Mouse (Mus musculus): ENCODE data around the gene Prokr1.
A peak's percentile ranks its signal among the peaks of the same experiment; 100 is the strongest.

The Prokr1 gene

DNA sequence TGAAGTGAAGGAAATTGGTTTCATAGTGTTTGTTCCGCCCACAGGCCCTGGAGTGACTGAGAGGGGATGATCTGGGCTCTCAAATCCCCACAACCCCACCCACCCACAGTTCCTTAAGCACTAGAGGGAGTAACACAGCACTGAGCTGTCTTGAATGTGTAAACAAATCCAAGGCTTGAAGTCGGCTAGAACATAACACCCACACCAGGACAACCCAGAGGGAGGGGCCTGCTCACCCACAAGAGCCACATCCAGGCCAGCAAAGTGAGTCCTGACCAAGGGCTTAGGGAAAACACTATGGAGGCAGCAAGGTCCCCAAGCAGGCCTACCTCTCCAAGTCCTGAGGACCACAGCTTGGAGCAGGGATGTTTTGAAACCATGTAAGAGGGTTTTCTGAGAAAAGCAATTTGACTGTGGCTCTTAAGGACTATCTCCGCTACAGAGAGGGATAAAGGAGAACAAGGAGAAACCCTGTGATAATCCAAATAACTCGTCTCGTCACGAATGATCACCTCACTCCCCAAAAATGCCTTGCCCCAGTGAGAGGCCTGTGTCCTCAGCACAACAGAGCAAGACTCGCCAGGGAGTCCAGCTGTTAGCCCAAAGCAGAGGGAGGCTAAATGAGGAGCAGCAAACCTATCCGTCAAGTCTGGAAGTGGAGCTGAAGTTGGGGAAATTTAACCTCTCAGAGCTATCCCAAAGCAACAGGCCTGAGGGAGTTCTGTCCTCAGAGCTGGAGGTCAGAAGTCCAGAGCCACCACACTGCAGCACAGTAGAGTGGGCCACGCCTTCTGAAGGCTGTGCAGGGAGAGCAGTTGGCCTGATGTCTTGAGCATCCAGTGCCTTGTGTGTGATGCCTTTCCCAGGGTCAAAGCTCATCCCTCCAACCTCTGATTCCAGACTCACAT lies 22.6 kb downstream of the Prokr1 start:
- DNase-seq: no peak

DNA sequence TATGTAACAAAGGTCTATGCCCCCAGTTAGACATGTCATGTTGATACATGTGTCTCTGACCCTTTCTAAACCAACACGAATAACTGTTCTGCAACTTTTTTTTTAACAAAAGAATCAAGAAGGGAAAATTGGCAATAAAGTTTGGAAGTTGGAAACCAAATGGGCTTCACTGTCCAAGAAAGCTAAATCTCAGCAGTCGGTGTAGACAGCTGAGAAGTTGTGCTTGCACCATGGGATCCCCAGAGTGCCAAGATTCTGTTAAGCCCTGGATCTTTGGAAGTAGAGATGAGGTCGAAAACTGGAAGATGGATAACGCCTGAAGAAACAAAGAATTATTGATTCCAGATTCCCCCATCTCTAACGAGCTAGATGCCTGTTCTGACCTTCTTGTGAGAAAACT lies 25.4 kb downstream of the Prokr1 start:
- no peak for DNase-seq

DNA sequence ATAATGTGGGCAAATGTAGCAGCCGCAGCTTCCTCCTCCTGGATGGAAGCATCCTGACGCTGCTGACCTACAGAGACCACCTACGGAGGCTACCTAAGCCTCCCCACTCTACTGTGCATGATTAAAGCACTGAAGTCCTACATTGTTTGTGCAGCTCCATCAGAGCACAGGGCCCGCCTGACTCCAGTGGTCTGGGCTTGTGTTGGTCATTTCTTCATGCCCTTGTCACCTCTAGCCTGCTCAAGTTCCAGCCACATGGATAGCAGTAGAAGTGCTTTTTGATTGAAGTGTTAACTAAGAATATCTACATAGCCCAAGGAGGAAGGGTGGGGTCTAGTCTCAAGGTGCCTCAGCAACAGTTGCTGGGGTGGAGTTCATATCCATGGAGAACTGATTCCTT lies 26.2 kb downstream of the Prokr1 start:
- no peak for DNase-seq

DNA sequence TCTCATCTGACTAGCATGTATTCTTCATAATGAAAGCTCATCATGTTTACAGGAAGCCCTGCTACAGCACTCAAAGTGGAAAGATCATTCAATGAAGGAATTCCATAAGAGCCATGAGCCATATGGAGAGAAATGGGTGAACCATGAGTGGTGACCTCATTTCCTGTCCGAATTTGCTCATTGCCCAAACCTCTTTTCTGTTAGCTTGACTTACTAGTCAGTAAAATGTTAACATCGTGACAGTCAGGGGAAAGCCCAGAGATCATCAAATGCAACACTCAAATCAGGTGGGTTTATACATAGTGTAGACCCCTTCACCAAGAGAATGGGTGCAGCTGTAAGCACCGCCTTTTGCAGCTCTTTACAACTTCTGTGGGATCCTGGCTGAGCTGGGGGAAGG lies 36.8 kb downstream of the Prokr1 start:
- no peak for DNase-seq

DNA sequence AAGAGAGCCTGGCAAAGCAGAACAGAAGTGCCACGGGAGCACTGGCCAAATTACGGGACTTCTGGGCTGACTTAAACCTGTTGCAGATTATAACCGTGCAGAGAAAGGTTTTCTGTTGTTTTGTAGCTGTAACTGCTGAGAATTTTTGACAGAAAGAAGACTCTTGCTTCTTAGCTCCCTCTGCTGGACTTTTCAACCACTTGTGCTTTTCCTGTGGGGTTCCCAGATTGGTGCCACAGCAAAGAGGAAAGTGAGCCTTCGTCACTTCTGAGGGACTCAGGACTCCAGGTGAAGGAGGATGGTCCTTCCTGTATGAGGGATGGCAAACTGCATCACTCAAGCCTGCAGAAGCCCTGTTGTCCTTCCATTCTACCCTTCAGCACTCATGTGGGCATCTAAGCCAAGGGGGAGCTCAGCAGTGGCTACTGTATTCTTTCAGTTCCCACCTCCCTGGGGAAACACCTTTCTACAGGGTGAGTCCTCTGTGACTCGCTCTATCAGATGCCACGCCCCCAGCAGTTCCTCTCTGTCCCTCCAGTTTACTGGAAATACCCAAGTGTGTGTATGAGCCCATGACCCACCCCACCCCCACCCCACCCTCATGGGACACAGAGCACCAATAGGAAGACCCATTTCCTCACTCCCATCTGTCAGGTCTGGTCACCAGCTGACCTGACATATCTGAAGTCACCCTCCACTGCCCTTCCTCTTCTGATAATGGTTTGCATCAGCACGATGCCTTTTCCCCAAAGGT lies 38.3 kb downstream of the Prokr1 start:
- DNase-seq: no peak

DNA sequence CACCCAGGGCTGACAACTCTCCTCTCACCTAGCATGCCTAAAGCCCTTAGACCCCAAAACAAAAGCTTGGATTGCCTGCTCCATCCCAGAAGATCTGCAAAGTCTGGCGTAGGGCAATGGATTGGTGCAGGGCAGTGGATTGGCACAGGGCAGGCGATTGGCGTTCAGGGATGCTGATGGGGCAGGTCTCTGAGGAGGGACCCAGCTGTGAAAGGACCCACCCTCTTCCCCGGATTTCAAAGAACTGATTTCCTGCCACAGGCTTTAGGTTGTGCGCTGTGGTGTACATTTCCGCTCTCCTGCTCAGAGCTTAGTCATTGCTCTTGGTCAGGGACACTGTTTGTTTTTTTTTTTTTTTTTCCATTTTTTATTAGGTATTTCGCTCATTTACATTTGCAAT lies 42.7 kb downstream of the Prokr1 start:
- DNase-seq: no peak

DNA sequence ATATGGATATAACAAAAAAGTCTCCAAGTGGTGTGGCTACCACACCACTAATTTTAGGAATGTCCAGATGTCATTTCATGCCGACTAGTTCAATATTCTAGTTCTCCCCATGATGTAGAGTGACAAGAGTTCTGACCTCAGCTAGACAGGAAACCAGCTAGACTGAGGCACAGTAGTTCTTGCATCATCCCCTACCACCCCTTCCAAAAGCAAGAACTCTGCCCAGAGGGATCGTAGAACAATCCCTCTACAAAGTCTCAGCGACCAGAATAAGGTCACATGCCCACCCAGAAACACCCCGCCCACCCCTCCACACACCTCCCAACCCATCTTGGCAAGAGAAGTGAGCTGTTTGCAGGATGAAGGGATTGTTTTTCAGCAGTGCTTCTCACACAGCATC lies 43.1 kb downstream of the Prokr1 start:
- DNase-seq: no peak

DNA sequence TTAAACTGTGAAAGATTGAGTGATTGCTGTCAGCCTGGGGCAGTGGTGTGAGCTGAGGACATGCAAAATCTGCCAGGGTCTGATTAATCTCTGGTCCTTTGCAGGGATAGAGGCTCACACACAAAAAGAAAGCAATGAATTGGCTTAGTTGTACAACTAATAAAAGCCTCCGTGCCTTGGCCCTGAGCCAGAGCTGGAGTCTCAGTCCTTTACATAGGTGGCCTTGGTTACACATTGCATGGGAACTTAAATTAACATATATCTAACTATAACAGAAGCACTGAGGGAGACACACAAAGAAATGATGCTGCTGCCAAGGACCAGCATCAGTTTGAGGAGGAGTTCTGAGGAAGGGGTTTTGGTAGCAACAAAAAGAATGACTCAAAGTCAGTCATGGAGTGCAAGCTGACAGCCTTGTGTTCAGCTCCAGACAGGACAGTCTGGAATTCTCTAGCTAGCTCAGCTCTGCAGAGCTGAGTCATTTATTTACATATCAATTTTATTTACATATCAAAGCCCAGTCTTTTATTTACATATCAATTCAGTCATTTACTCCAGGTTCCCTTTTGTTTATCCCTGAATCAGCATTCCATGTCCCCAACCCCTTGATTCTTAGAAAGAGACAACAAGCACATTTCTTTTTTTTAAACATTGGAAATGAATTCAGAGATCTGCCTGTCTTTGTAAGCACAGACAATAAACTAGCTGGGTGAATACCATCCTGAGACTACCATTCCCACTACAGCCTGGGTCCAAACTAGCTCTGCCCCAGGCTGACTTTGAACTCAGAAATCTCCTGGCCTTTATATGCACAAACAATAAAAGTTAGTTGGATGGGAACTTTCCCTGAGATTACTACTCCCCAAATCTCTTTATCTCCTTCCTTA lies 45.0 kb downstream of the Prokr1 start:
- DNase-seq: no peak

DNA sequence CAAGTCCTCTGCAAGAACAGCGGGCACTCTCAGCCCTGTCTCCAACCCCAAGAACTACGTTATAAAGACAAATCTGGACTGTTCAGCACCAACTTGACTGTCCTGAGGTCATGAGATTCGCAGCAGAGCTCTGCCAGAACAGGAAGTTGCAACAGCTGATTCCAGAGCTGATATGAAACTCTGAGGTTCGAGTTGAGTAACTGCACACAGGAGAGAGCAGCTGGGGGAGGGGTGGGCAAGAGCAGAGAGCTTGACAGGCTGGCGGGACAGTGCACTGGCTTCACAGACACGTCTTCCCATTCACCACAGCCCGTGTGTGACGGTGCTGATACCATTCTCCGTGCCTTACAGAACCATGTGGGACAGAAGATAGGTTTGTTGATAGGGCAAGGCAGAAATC lies 48.5 kb downstream of the Prokr1 start:
- DNase-seq: peak; percentile 51

DNA sequence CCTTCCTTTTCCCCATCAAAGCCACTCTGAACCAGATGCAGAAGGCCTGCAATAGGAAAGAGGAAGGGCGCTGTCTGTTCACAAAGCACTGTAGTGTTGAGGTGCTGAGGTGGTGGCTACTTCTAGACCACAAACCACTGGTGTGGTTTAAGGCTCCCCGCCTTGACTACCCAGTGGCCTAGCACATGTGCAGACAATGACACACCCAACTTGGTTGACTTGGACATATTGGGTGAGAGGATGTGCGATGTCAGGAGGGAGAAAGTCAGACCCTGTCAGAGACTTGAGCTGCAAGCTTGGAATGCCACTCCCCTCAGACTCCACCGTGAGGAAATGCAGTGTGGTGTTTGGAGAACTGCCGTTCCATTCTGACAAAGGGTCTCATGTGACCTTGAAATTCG lies 49.4 kb downstream of the Prokr1 start:
- DNase-seq: no peak

DNA sequence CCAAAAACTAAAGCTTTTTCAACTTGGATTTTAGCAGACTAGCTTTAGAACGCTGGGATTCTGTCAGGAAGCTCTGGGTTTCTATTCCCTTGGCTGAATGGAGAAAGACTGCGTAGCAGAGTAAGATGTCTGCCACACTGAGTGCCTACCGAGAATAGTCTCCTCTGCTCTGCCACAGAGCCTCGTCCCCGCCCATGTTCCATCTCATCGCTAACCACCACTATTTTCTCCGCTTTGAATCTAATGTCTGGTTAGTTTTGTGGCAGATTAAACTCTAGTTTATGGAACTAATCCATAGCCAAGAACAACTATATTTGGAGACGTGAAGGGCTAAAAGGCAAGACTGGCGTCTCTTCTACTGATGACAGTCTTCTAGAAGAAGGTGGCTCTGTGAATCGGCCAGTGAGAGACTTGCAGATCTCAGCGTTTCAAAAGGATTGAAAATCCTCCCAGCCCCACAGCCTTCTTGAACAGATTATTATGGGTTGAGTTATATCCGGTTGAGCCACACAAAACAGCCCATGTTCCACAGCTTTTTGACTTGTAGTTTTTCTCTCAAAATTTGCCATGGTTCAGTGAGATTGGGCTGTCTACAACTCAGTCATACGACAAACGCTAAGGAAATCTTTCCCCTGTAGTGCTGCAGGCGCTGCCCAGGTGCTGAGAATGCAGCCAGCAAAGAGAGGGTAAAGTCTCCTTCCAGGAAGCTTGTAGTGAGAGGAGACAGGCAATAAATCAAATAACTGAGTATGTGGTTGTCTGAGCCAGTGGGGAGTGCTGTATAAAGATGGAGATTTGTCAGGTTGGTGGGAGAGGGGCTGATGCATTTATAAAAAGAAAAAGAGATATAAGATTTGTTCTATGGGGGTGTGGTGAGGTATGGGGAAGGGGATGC lies 51.9 kb downstream of the Prokr1 start:
- DNase-seq: peak; percentile 36

DNA sequence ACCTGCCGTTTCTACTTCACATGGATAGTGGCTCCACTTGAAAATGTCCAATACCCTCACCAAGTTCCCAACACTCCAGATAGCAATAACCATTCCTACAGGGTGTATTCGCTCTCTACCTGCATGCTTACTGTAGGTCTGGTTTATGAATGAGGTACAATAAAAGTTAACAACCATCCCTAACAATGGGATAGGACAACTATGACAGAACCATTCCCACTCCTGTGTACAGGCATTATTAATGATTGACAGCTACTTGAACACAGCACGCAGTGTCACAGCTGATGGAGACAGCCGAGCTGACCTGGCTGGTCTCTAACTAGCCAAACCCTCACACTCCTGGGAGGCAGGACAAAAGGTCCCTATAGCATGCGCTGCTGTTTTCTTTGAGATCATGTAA lies 52.9 kb downstream of the Prokr1 start:
- no peak for DNase-seq

DNA sequence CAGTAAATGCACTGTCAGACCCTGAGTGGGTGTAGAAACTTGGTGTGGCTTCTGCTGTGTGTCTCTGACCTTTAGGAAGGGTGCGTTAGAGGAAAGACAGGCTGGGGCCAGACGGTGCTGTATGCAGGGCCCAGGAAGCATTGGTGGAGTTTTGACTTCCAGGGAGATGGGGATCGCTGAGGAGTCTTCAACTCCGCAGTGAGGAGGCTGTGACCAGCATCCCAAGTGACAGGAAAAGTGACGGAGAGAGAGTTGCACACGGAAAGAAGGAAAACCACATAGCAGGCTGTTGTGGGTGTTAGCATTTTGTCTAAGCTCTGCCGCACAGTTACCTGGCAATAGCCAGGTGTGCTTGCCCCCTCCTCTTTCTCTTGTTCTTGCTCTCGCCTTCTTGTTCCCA lies 54.3 kb downstream of the Prokr1 start:
- DNase-seq: no peak

DNA sequence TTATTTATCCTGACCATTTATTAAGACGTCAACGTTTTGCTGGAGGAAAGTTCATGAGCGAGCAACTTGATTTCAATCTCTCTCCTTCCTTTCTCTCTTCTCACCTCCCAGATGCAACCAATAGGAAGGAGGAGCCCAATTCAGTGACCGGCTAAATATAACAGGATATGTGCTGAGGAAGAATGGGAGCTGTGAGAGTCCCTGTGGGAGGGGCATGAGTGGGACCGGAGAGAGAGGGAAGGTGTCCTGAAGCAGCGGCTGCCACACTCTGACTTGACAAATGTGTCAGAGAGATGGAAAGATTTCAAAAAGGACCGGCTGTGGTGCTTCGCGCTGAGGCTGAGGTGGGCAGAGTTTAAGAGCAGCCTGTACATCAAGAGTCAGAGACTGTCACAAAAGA lies 54.9 kb downstream of the Prokr1 start:
- no peak for DNase-seq

DNA sequence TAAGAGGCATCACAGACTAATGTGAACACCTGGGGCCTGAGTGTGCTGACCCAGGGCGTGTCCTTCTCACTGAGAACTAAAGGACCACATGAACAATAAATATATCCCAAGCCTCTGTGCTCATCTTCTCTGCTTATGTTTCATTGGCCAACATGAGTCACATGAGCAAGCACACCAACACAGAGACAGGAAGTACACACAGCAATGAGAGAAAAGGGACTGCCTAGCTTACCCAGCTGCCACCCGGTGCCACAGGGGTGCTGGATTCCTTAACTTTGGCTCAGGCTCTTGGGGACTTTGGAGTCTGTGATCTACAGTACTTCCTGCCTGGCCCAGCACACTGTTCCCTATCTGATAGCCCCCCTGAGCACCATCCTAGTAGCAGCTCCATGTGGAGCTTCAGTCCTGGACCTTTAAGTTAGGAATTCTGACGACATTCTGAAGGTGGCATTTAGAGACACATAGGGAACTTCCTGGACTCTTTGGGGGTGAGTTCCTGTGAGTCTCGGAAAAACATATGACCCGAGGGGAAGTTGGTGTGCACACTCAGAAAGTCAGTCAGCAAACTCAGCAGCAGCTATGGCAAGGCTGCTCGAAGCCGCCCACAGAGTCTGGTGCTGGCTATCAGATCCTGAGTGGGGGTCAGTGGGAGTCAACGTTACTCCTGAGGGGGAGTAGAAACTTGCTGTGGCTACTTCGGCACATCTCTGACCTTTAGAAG lies 55.5 kb downstream of the Prokr1 start:
- no peak for DNase-seq

DNA sequence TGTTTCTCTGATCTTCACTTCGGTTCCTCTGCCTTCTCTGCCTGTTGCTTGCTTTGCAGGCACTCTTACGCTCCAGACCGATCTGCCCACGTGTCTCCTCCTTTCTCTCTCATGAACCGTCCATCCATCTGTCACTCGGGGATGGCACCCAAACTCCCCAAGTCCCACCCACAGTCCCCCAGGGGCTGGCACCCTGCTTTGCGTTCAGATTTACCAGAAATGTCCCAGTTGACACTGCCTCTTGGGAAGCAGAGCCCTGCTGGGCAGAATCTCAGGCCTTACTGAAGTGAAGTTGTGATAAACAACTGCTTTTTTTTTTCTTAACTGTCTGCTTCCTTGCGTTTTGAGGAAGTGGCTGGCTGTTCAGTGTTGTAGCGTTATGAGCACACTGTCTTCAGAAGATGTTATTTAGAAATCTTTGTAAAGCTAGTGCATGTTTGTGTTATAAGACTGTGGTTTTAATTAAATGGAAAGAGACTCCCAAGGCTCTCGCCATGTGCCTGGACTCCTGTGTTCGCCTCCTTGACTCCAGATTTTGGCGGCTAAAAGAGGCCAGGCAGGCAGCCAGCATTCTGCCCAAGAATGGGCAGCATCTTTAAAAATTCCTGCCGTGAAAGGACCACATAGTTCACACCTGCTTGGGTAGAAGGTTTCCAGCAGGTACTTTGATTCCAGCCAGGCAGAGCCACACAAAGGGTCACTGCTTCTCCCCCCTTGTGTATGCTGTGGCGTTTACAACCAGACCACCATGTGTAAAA lies 57.4 kb downstream of the Prokr1 start, which contains the start of gene Arhgap25:
Arhgap25 (minus strand) TSS at position 307 of the 758 bp plus-strand sequence.
- DNase-seq: no peak

DNA sequence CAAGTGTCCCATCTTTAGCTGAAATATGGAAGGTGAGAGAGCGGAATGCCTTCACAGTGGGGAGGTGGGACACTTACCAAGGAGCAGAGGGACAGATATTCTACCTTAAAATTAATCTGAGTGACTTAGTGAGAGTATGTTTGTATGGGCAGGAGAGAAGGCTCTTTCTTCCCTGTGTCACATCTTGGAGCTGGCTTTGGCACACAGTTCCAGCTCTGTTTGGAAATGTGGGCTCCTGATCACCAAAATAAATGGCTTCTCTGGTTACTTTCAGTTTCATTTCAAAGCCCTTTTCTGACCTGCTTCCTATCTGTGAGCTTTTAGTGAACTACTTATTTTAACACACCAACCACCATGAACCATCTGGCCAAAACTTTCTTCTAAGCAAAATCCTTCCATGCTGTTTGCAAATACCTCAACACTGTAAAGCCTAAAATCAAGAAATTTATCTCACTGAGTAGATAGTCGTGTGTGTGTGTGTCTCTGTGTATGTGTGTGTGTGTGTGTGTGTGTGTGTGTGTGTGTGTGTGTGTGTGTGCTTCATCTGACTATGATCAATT lies 59.0 kb downstream of the Prokr1 start:
- DNase-seq: no peak

DNA sequence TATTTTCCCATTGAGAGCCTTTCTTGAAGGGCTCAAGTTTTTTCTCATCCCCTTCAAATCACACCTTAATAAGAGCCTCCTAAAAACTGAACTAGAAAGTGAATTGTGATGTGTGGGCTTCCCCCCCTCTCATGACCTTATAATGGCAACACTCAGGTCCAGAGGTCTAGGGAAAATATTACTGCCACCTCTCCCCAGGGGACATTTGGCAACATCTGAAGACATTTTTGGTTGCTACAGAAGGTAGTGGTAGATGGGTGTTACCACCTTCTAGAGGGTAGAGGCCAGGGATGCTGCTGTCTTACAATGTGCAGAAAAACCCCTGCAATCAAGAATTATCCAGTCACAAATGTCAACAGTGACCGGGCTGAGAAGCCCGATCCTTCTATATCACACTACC lies 60.2 kb downstream of the Prokr1 start:
- no peak for DNase-seq

Data from kidney, postnatal 14 days (tissue).